Mouse (Mus musculus) testis, adult 2 months (tissue): ENCODE measurements at regions not wholly inside any gene's neighbourhood (a gene's known extent, or its start where the extent isn't known, plus 50 kb on each side); places are given as distances from the start of the nearest gene placed in this dataset.

Experiments used
- CTCF ChIP-seq: fragments of 200-500 bp; IDR thresholded peaks from 2 replicates; pipeline ENCODE4 v1.5.1; 2012; ENCODE audit warnings: low read depth, mild to moderate bottlenecking, inconsistent platforms, low read length, moderate library complexity; ENCODE audit not compliant: control insufficient read depth, insufficient read depth, insufficient replicate concordance
- POLR2A ChIP-seq: fragments of 200-500 bp; IDR thresholded peaks from 2 replicates; pipeline ENCODE4 v1.6.1; 2012; ENCODE audit warnings: low read depth, mild to moderate bottlenecking, inconsistent platforms, low read length, moderate library complexity; ENCODE audit not compliant: control insufficient read depth

DNA sequence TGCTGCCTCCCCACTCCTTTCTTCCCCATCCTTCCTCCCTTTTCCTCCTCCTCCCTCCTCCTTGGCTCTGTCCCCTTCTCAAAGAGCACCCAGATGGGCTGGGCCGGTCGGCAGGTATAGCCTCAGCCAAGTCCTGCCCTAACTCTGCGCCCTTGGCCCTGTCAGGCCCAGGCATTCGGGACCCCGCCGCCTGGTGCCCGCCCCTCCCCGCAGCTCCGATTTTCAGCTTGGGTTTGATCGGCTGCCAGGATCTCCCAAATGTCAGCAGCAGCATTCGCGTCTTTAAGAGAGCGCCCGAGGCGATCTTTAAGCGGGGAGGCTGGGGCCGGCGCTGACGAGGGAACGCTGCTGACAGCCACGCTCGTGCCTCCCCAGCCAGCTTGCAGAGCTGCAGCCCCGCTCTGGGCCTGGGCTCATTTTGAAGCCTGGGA, 92.3 kb downstream of the Cstad start:
- TF ChIP-seq CTCF (no peak), POLR2A (no peak)
